Mouse (Mus musculus) hindbrain, embryonic 10.5 days (tissue): ENCODE results near the gene Tmem88b. TPM values are rescaled to one million over a fixed set of nuclear protein-coding genes. Genes with fewer than 3 reads are reported as not detected.

Source experiments
- DNase-seq: peaks from one replicate; pipeline ENCODE4 v3.0.0-alpha.2; 2017; ENCODE audit warnings: low spot score
- H3K27ac ChIP-seq: fragments of 300-500 bp; sonication (generic); 2 replicates; pipeline ENCODE4 v1.5.1; 2016; ENCODE audit warnings: mild to moderate bottlenecking, moderate library complexity
- H3K27me3 ChIP-seq: fragments of 300-500 bp; sonication (generic); 2 replicates; pipeline ENCODE4 v1.6.1; 2016; ENCODE audit warnings: mild to moderate bottlenecking; ENCODE audit not compliant: poor library complexity, insufficient read depth, severe bottlenecking
- H3K36me3 ChIP-seq: fragments of 300-500 bp; sonication (generic); 2 replicates; pipeline ENCODE4 v1.6.1; 2016; ENCODE audit warnings: mild to moderate bottlenecking, moderate library complexity
- H3K4me1 ChIP-seq: fragments of 300-500 bp; sonication (generic); replicated peaks from 2 replicates; pipeline ENCODE4 v1.6.1; 2016; ENCODE audit warnings: mild to moderate bottlenecking
- H3K4me3 ChIP-seq: fragments of 300-500 bp; sonication (generic); 2 replicates; pipeline ENCODE4 v1.5.1; 2016; ENCODE audit warnings: mild to moderate bottlenecking, moderate library complexity
- H3K9me3 ChIP-seq: fragments of 300-500 bp; sonication (generic); 2 replicates; pipeline ENCODE4 v1.6.1; 2016; ENCODE audit warnings: mild to moderate bottlenecking, moderate library complexity
- WGBS: fragments of 180-500 bp; shearing (Covaris S2); methylation state at CpG from one replicate; pipeline ENCODE4 v1.1.7; 2016; 5-methylcytosine and 5-hydroxymethylcytosine counted together
- polyA plus RNA-seq: library from polyadenylated mRNA; unstranded; fragments of >200 nt; fragmentation: Nextera tagmentation; extraction: Ambion mirVana; gene quantifications from 2 replicates; pipeline ENCODE4 v1.2.1, GENCODE M21; 2016

The Tmem88b gene
- polyA plus RNA-seq = 0.31 and 0.67 TPM in 2 replicates

GRCm38 (mm10) chr4:155785819-155786218, at the start of gene Tmem88b:
TSS of gene Tmem88b (minus strand) at chr4:155785874.
- 69% methylated on average over 5 of the region's 5 CpGs for WGBS
- H3K27ac ChIP-seq = peak within 1 kb of the TSS; percentile 91
- H3K4me3 ChIP-seq = peak within 1 kb of the TSS; percentile 70
- peaks cover 28% of the 10 kb centered on the region for H3K4me1 ChIP-seq
- no peaks in the 10 kb centered on the region for H3K36me3 ChIP-seq
- peaks cover 18% of the 10 kb centered on the region; the same call in 1 of the 2 replicates for H3K27me3 ChIP-seq
- no peak for DNase-seq
- no peaks in the 10 kb centered on the region for H3K9me3 ChIP-seq

GRCm38 (mm10) chr4:155833836-155834235, 48.2 kb upstream of the Tmem88b start:
- Histone ChIP-seq H3K9me3 (no peaks in the 10 kb centered on the region), H3K36me3 (peaks cover 31% of the 10 kb centered on the region), H3K27ac (0 out of 2 replicates have a peak overlapping the region, but pooled peaks have one; percentile 45), H3K27me3 (no peaks in the 10 kb centered on the region), H3K4me1 (peaks cover 38% of the 10 kb centered on the region), H3K4me3 (peak overlapping the region; percentile 29)
- 45% methylated on average over 2 of the region's 2 CpGs for WGBS
- peak; percentile 76 for DNase-seq

GRCm38 (mm10) chr4:155833234-155833633, 47.6 kb upstream of the Tmem88b start:
- H3K4me1 ChIP-seq = peaks cover 32% of the 10 kb centered on the region
- H3K4me3 ChIP-seq = no peak overlapping the region
- WGBS = 87% methylated on average over 4 of the region's 4 CpGs

GRCm38 (mm10) chr4:155832321-155832720, 46.6 kb upstream of the Tmem88b start:
- DNase-seq = no peak
- Histone ChIP-seq H3K27me3 (no peaks in the 10 kb centered on the region), H3K36me3 (peaks cover 43% of the 10 kb centered on the region), H3K4me1 (peaks cover 30% of the 10 kb centered on the region), H3K27ac (peak overlapping the region; percentile 92), H3K4me3 (peak overlapping the region; percentile 98), H3K9me3 (no peaks in the 10 kb centered on the region)
- 52% methylated on average over 10 of the region's 10 CpGs for WGBS

More at GRCm38 (mm10) chr4:155833234-155833633, 47.6 kb upstream of the Tmem88b start:
- no peak for DNase-seq
- Histone ChIP-seq H3K9me3 (no peaks in the 10 kb centered on the region), H3K36me3 (peaks cover 34% of the 10 kb centered on the region), H3K27ac (no peak overlapping the region), H3K27me3 (no peaks in the 10 kb centered on the region)

GRCm38 (mm10) chr4:155831831-155832230, 46.2 kb upstream of the Tmem88b start:
- Histone ChIP-seq H3K9me3 (no peaks in the 10 kb centered on the region), H3K4me3 (peak overlapping the region; percentile 98), H3K4me1 (peaks cover 30% of the 10 kb centered on the region), H3K27ac (peak overlapping the region; percentile 92), H3K36me3 (peaks cover 48% of the 10 kb centered on the region), H3K27me3 (no peaks in the 10 kb centered on the region)
- DNase-seq = no peak
- whole genome bisulfite sequencing = 2% methylated on average over 25 of the region's 25 CpGs

- peaks cover 54% of the 10 kb centered on the region for H3K36me3 ChIP-seq
- peak within 1 kb of the TSS; percentile 98 for H3K4me3 ChIP-seq
- peaks cover 30% of the 10 kb centered on the region for H3K4me1 ChIP-seq
- no peaks in the 10 kb centered on the region for H3K27me3 ChIP-seq
- H3K27ac ChIP-seq = peak within 1 kb of the TSS; percentile 92
- under 1% methylated on average over 49 of the region's 49 CpGs for WGBS
- no peaks in the 10 kb centered on the region for H3K9me3 ChIP-seq
- peak; percentile 97 for DNase-seq
These were observed 45.6 kb upstream of the Tmem88b start, which contains the start of gene Aurkaip1 for GRCm38 (mm10) chr4:155831205-155831766. TSS of gene Aurkaip1 (plus strand) at chr4:155831272.

- Histone ChIP-seq H3K36me3 (peaks cover 61% of the 10 kb centered on the region), H3K27ac (no peak overlapping the region; the same call in 1 of the 2 replicates), H3K4me3 (peak overlapping the region; percentile 98), H3K9me3 (no peaks in the 10 kb centered on the region), H3K4me1 (peaks cover 30% of the 10 kb centered on the region), H3K27me3 (no peaks in the 10 kb centered on the region)
- DNase-seq = no peak
- 57% methylated on average over 8 of the region's 8 CpGs for WGBS
These were observed 44.9 kb upstream of the Tmem88b start for GRCm38 (mm10) chr4:155830596-155830995.

- WGBS = 97% methylated on average over 4 of the region's 4 CpGs
- Histone ChIP-seq H3K4me1 (peaks cover 30% of the 10 kb centered on the region), H3K9me3 (no peaks in the 10 kb centered on the region), H3K27ac (no peak overlapping the region), H3K27me3 (no peaks in the 10 kb centered on the region), H3K36me3 (peaks cover 62% of the 10 kb centered on the region), H3K4me3 (no peak overlapping the region)
- DNase-seq = no peak
These were observed 44.2 kb upstream of the Tmem88b start for GRCm38 (mm10) chr4:155829866-155830265.

GRCm38 (mm10) chr4:155823443-155823842, 37.8 kb upstream of the Tmem88b start:
- Histone ChIP-seq H3K4me1 (no peaks in the 10 kb centered on the region), H3K4me3 (no peak overlapping the region), H3K27ac (no peak overlapping the region), H3K36me3 (peaks cover 100% of the 10 kb centered on the region), H3K27me3 (no peaks in the 10 kb centered on the region), H3K9me3 (no peaks in the 10 kb centered on the region)
- 96% methylated on average over 16 of the region's 16 CpGs for WGBS
- DNase-seq = no peak

GRCm38 (mm10) chr4:155821025-155821424, 35.4 kb upstream of the Tmem88b start:
- H3K4me3 ChIP-seq = no peak overlapping the region
- H3K27ac ChIP-seq = no peak overlapping the region
- no peaks in the 10 kb centered on the region for H3K27me3 ChIP-seq
- no peaks in the 10 kb centered on the region for H3K4me1 ChIP-seq
- no peaks in the 10 kb centered on the region for H3K9me3 ChIP-seq
- WGBS = 81% methylated on average over 7 of the region's 7 CpGs
- DNase-seq = no peak
- peaks cover 100% of the 10 kb centered on the region for H3K36me3 ChIP-seq

GRCm38 (mm10) chr4:155817533-155817932, 31.9 kb upstream of the Tmem88b start:
- Histone ChIP-seq H3K9me3 (no peaks in the 10 kb centered on the region), H3K27me3 (no peaks in the 10 kb centered on the region), H3K36me3 (peaks cover 93% of the 10 kb centered on the region), H3K4me3 (no peak overlapping the region), H3K4me1 (peaks cover 14% of the 10 kb centered on the region), H3K27ac (no peak overlapping the region)
- WGBS = 85% methylated on average over 4 of the region's 4 CpGs
- no peak for DNase-seq

GRCm38 (mm10) chr4:155812665-155813181, 27.0 kb upstream of the Tmem88b start:
- H3K4me3 ChIP-seq = peak overlapping the region; percentile 98
- H3K27ac ChIP-seq = peak overlapping the region; percentile 99
- peaks cover 82% of the 10 kb centered on the region for H3K36me3 ChIP-seq
- H3K27me3 ChIP-seq = no peaks in the 10 kb centered on the region
- under 1% methylated on average over 49 of the region's 49 CpGs for WGBS
- peaks cover 21% of the 10 kb centered on the region for H3K4me1 ChIP-seq
- no peak for DNase-seq
- H3K9me3 ChIP-seq = no peaks in the 10 kb centered on the region

GRCm38 (mm10) chr4:155811929-155812664, 26.4 kb upstream of the Tmem88b start, which contains the start of gene Ccnl2:
TSS of gene Ccnl2 (plus strand) at chr4:155812489.
- under 1% methylated on average over 60 of the region's 60 CpGs for WGBS
- no peaks in the 10 kb centered on the region for H3K27me3 ChIP-seq
- H3K9me3 ChIP-seq = no peaks in the 10 kb centered on the region
- DNase-seq = peak; percentile 97
- peak within 1 kb of the TSS; percentile 99 for H3K27ac ChIP-seq
- H3K4me1 ChIP-seq = peaks cover 21% of the 10 kb centered on the region
- peak within 1 kb of the TSS; percentile 98 for H3K4me3 ChIP-seq
- H3K36me3 ChIP-seq = peaks cover 82% of the 10 kb centered on the region
